ENCODE assay signal across 8 mouse cellular contexts in genomic region chr3:105960700-105961099, GRCm38 (mm10). TPM values are rescaled to one million over a fixed set of nuclear protein-coding genes. Genes with fewer than 3 reads are reported as not detected.
DNase-seq lines count a peak whose midpoint lies in the region; ATAC-seq and TF ChIP-seq lines count a peak whose summit lies in the region.

No protein-coding gene starts in this region.

- H3K4me3 ChIP-seq in heart, embryonic 14.5 days (ENCODE audit: control insufficient read depth in 1 of 2, insufficient read depth in 1 of 2, low read depth in 1 of 2, low read length in 2 of 2) = no peak overlapping the region
- peak overlapping the region; percentile 98; the same call in 1 of the 2 replicates for H3K4me3 ChIP-seq in G1E (ENCODE audit: low read depth, low read length)
- peak overlapping the region; percentile 91 for H3K4me3 ChIP-seq in forebrain, embryonic 13.5 days
- H3K4me3 ChIP-seq in limb, embryonic 12.5 days (replicated peaks) = peak overlapping the region; percentile 75; the same call in 1 of the 2 replicates
- peak overlapping the region; percentile 88; the same call in 1 of the 2 replicates for H3K4me3 ChIP-seq in stomach, embryonic 14.5 days (ENCODE audit: low read depth, low read length)

- H3K9ac ChIP-seq in heart, embryonic 14.5 days (ENCODE audit: low read length) = no peak overlapping the region
- no peak overlapping the region for H3K9ac ChIP-seq in forebrain, embryonic 13.5 days
- H3K9ac ChIP-seq in limb, embryonic 12.5 days (replicated peaks) = no peak overlapping the region
- H3K9ac ChIP-seq in stomach, embryonic 14.5 days (replicated peaks; ENCODE audit: low read depth, low read length) = no peak overlapping the region

- H3K36me3 ChIP-seq in heart, embryonic 14.5 days (ENCODE audit: control insufficient read depth, insufficient read depth, low read length) = peaks cover 73% of the 10 kb centered on the region
- peaks cover 77% of the 10 kb centered on the region for H3K36me3 ChIP-seq in G1E (replicated peaks)
- peaks cover 54% of the 10 kb centered on the region for H3K36me3 ChIP-seq in forebrain, embryonic 13.5 days (ENCODE audit: poor library complexity, severe bottlenecking)
- H3K36me3 ChIP-seq in limb, embryonic 12.5 days = peaks cover 56% of the 10 kb centered on the region
- H3K36me3 ChIP-seq in stomach, embryonic 14.5 days (ENCODE audit: control insufficient read depth, insufficient read depth, low read length) = peaks cover 44% of the 10 kb centered on the region

- no peak overlapping the region for H3K27ac ChIP-seq in heart, embryonic 14.5 days (replicated peaks in 1 of 2; ENCODE audit: control insufficient read depth in 1 of 2, insufficient read depth in 1 of 2, low read depth in 2 of 2, low read length in 2 of 2)
- no peak overlapping the region for H3K27ac ChIP-seq in forebrain, embryonic 13.5 days
- no peak overlapping the region for H3K27ac ChIP-seq in limb, embryonic 12.5 days
- no peak overlapping the region for H3K27ac ChIP-seq in stomach, embryonic 14.5 days (ENCODE audit: low read length)

- peak overlapping the region; percentile 93; the same call in 1 of the 2 replicates for H3K4me2 ChIP-seq in heart, embryonic 14.5 days (ENCODE audit: low read length)
- peak overlapping the region; percentile 86 for H3K4me2 ChIP-seq in forebrain, embryonic 13.5 days
- H3K4me2 ChIP-seq in limb, embryonic 12.5 days = peak overlapping the region; percentile 86; the same call in 1 of the 2 replicates
- H3K4me2 ChIP-seq in stomach, embryonic 14.5 days (replicated peaks; ENCODE audit: low read depth, low read length) = peak overlapping the region; percentile 91

- no peak for ATAC-seq in heart, embryonic 14.5 days (ENCODE audit: insufficient number of reproducible peaks, insufficient read depth, low FRiP score, low read depth)
- ATAC-seq in G1E (ENCODE audit: extremely low read depth, insufficient number of reproducible peaks, low FRiP score, poor library complexity, severe bottlenecking) = no peak
- ATAC-seq in forebrain, embryonic 13.5 days = no peak
- ATAC-seq in limb, embryonic 12.5 days (ENCODE audit: insufficient number of reproducible peaks, insufficient read depth, low FRiP score, low TSS enrichment, low read depth) = no peak
- no peak for ATAC-seq in stomach, embryonic 14.5 days (ENCODE audit: insufficient number of reproducible peaks, insufficient read depth, low FRiP score, low read depth)

- no peak for TF ChIP-seq CTCF in G1E (IDR thresholded peaks at IDR 0.05; ENCODE audit: low read depth, low read length)

- H3K27me3 ChIP-seq in heart, embryonic 14.5 days (ENCODE audit: control insufficient read depth, insufficient read depth, low read length) = no peaks in the 10 kb centered on the region
- H3K27me3 ChIP-seq in G1E (ENCODE audit: insufficient read depth, low read length) = no peaks in the 10 kb centered on the region
- H3K27me3 ChIP-seq in forebrain, embryonic 13.5 days = no peaks in the 10 kb centered on the region
- no peaks in the 10 kb centered on the region for H3K27me3 ChIP-seq in limb, embryonic 12.5 days
- no peaks in the 10 kb centered on the region for H3K27me3 ChIP-seq in stomach, embryonic 14.5 days (ENCODE audit: control insufficient read depth, insufficient read depth, low read length)

- H3K4me1 ChIP-seq in heart, embryonic 14.5 days (ENCODE audit: control insufficient read depth in 2 of 2, insufficient read depth in 2 of 2, low read length in 2 of 2) = peaks cover 0 to 30% of the 10 kb centered on the region in 2 experiments; a peak in 2 of 4 replicates
- peaks cover 58% of the 10 kb centered on the region for H3K4me1 ChIP-seq in G1E (ENCODE audit: insufficient read depth, low read depth, low read length)
- H3K4me1 ChIP-seq in forebrain, embryonic 13.5 days = peaks cover 31% of the 10 kb centered on the region
- peaks cover 16% of the 10 kb centered on the region for H3K4me1 ChIP-seq in limb, embryonic 12.5 days (replicated peaks)
- H3K4me1 ChIP-seq in stomach, embryonic 14.5 days (ENCODE audit: control insufficient read depth, insufficient read depth, low read length) = peaks cover 19% of the 10 kb centered on the region

- WGBS in heart, embryonic 14.5 days = 91% methylated on average over 2 of the region's 2 CpGs
- 100% methylated on average over 2 of the region's 2 CpGs for WGBS in forebrain, embryonic 13.5 days
- WGBS in limb, embryonic 12.5 days = 95% methylated on average over 2 of the region's 2 CpGs
- 96% methylated on average over 2 of the region's 2 CpGs for WGBS in stomach, embryonic 14.5 days

- H3K9me3 ChIP-seq in heart, embryonic 14.5 days (ENCODE audit: control insufficient read depth, low read length) = no peaks in the 10 kb centered on the region
- no peaks in the 10 kb centered on the region for H3K9me3 ChIP-seq in G1E (replicated peaks)
- no peaks in the 10 kb centered on the region for H3K9me3 ChIP-seq in forebrain, embryonic 13.5 days (replicated peaks)
- H3K9me3 ChIP-seq in limb, embryonic 12.5 days = no peaks in the 10 kb centered on the region
- H3K9me3 ChIP-seq in stomach, embryonic 14.5 days (ENCODE audit: control insufficient read depth, low read depth, low read length) = no peaks in the 10 kb centered on the region

- DNase-seq in heart, postnatal 4 days = no peak
- no peak for DNase-seq in G1E (ENCODE audit: low spot score)
- DNase-seq in ovary, postnatal 10 days (ENCODE audit: low spot score) = no peak
- DNase-seq in right cerebral cortex, postnatal 25 days = no peak

RNA-seq across cellular contexts. Expression of gene Atp5f1, which starts 0.8 kb away (rescaled TPM):
- polyA plus RNA-seq in heart, embryonic 14.5 days (2014; fragmentation: Nextera tagmentation; extraction: Ambion mirVana) = 903 and 907 TPM in 2 replicates
- total RNA-seq in heart, postnatal 4 days (2021) = 100 to 1,000 TPM; 829 to 853 TPM
- 239 and 247 TPM in 2 replicates for total RNA-seq in G1E (2014; fragmentation: Nextera tagmentation)
- total RNA-seq in G1E (2017) = 853 and 891 TPM in 2 replicates
- polyA plus RNA-seq in G1E (2012) = 110 and 140 TPM in 2 replicates
- polyA plus RNA-seq in forebrain, embryonic 13.5 days (2015; fragmentation: Nextera tagmentation; extraction: Ambion mirVana) = 528 and 564 TPM in 2 replicates
- polyA plus RNA-seq in limb, embryonic 12.5 days (2016; fragmentation: Nextera tagmentation; extraction: Ambion mirVana) = 461 and 468 TPM in 2 replicates
- polyA plus RNA-seq in stomach, embryonic 14.5 days (2014; fragmentation: Nextera tagmentation; extraction: Ambion mirVana) = 417 and 440 TPM in 2 replicates

RNA-seq across cellular contexts. Expression of gene Wdr77, which starts 1.5 kb away (rescaled TPM):
- polyA plus RNA-seq in heart, embryonic 14.5 days (2014; fragmentation: Nextera tagmentation; extraction: Ambion mirVana) = 83.4 and 91.9 TPM in 2 replicates
- total RNA-seq in heart, postnatal 4 days (2021) = 10 to 100 TPM; 58.3 to 63.3 TPM
- total RNA-seq in G1E (2014; fragmentation: Nextera tagmentation) = 59.9 and 68.9 TPM in 2 replicates
- total RNA-seq in G1E (2017) = 42.7 and 45.2 TPM in 2 replicates
- polyA plus RNA-seq in G1E (2012) = 60.0 and 68.1 TPM in 2 replicates
- 113 and 122 TPM in 2 replicates for polyA plus RNA-seq in forebrain, embryonic 13.5 days (2015; fragmentation: Nextera tagmentation; extraction: Ambion mirVana)
- 111 and 117 TPM in 2 replicates for polyA plus RNA-seq in limb, embryonic 12.5 days (2016; fragmentation: Nextera tagmentation; extraction: Ambion mirVana)
- 137 TPM in 2 replicates for polyA plus RNA-seq in stomach, embryonic 14.5 days (2014; fragmentation: Nextera tagmentation; extraction: Ambion mirVana)

RNA-seq across cellular contexts. Expression of gene Ovgp1, which starts 12.8 kb away (rescaled TPM):
- polyA plus RNA-seq in heart, embryonic 14.5 days (2014; fragmentation: Nextera tagmentation; extraction: Ambion mirVana) = 1.2 and 1.8 TPM in 2 replicates
- total RNA-seq in heart, postnatal 4 days (2021) = under 1 TPM; 0.47 to 0.48 TPM
- total RNA-seq in G1E (2014; fragmentation: Nextera tagmentation) (2.8 and 3.4 TPM in 2 replicates), G1E (2017) (0.33 and 1.0 TPM in 2 replicates)
- 0.13 and 0.22 TPM in 2 replicates for polyA plus RNA-seq in G1E (2012)
- 3.0 and 3.6 TPM in 2 replicates for polyA plus RNA-seq in forebrain, embryonic 13.5 days (2015; fragmentation: Nextera tagmentation; extraction: Ambion mirVana)
- 1.7 and 1.8 TPM in 2 replicates for polyA plus RNA-seq in limb, embryonic 12.5 days (2016; fragmentation: Nextera tagmentation; extraction: Ambion mirVana)
- polyA plus RNA-seq in stomach, embryonic 14.5 days (2014; fragmentation: Nextera tagmentation; extraction: Ambion mirVana) = 1.8 and 2.0 TPM in 2 replicates

RNA-seq across cellular contexts. Expression of gene I830077J02Rik, which starts 28.2 kb away (rescaled TPM):
- polyA plus RNA-seq in heart, embryonic 14.5 days (2014; fragmentation: Nextera tagmentation; extraction: Ambion mirVana) = 1.5 and 1.8 TPM in 2 replicates
- total RNA-seq in heart, postnatal 4 days (2021) = 1 to 10 TPM in 1 of 2 experiments, under 1 TPM in 1; 0.69 to 1.4 TPM
- total RNA-seq in G1E (2014; fragmentation: Nextera tagmentation) (34.4 and 36.8 TPM in 2 replicates), G1E (2017) (32.6 and 33.1 TPM in 2 replicates)
- polyA plus RNA-seq in G1E (2012) = 0.98 and 1.6 TPM in 2 replicates
- 0.21 and 0.28 TPM in 2 replicates for polyA plus RNA-seq in forebrain, embryonic 13.5 days (2015; fragmentation: Nextera tagmentation; extraction: Ambion mirVana)
- polyA plus RNA-seq in limb, embryonic 12.5 days (2016; fragmentation: Nextera tagmentation; extraction: Ambion mirVana) = 0.51 and 0.64 TPM in 2 replicates
- polyA plus RNA-seq in stomach, embryonic 14.5 days (2014; fragmentation: Nextera tagmentation; extraction: Ambion mirVana) = 1.2 and 1.5 TPM in 2 replicates

RNA-seq across cellular contexts. Expression of gene Pifo, which starts 53.7 kb away (rescaled TPM):
- not detected in 2 replicates for polyA plus RNA-seq in heart, embryonic 14.5 days (2014; fragmentation: Nextera tagmentation; extraction: Ambion mirVana)
- total RNA-seq in heart, postnatal 4 days (2021) = not detected
- total RNA-seq in G1E (2014; fragmentation: Nextera tagmentation) = not detected in 2 replicates
- total RNA-seq in G1E (2017) = not detected in 2 replicates
- not detected in 2 replicates for polyA plus RNA-seq in G1E (2012)
- polyA plus RNA-seq in forebrain, embryonic 13.5 days (2015; fragmentation: Nextera tagmentation; extraction: Ambion mirVana) = 4.0 and 5.3 TPM in 2 replicates
- polyA plus RNA-seq in limb, embryonic 12.5 days (2016; fragmentation: Nextera tagmentation; extraction: Ambion mirVana) = not detected in 2 replicates
- polyA plus RNA-seq in stomach, embryonic 14.5 days (2014; fragmentation: Nextera tagmentation; extraction: Ambion mirVana) = 0.29 and 0.39 TPM in 2 replicates

Comparison
In these comparisons a context has a peak if more than half of its experiments do, and no peak if none do; other contexts are left out.
1. H3K4me3 ChIP-seq: peak in G1E (single experiment), forebrain, embryonic 13.5 days (single experiment), limb, embryonic 12.5 days (single experiment) and stomach, embryonic 14.5 days (single experiment); none in heart, embryonic 14.5 days (0 of 2).
2. Peak in every context shown above with its lines, with median percentiles within 50 percentile points of each other: H3K4me2 ChIP-seq.